Mouse (Mus musculus): ENCODE results near the gene Zfp787.
"Not testable (repeated sequence)": the region's sequence is repeated elsewhere in the genome, so short reads cannot be mapped to it uniquely, and the experiment has no call there.

Zfp787 gene

GRCm38 (mm10) chr7:6155901-6156411, at the start of gene Zfp787:
Gene Zfp787 (minus strand): TSS chr7:6155997.
- no peak for DNase-seq (ENCODE audit: low read depth, low spot score)

- DNase-seq (ENCODE audit: low read depth, low spot score) = no peak
Observed at GRCm38 (mm10) chr7:6204200-6204599, 48.4 kb upstream of the Zfp787 start.

GRCm38 (mm10) chr7:6196790-6197189, 41.0 kb upstream of the Zfp787 start, which contains the start of gene Galp:
Gene Galp (plus strand): TSS chr7:6197090.
- no peak for DNase-seq (ENCODE audit: low read depth, low spot score)

- no peak for DNase-seq (ENCODE audit: low read depth, low spot score)
Observed at GRCm38 (mm10) chr7:6195777-6196176, 40.0 kb upstream of the Zfp787 start.

- peak; percentile 11 for DNase-seq (ENCODE audit: low read depth, low spot score)
Observed at GRCm38 (mm10) chr7:6194129-6194528, 38.3 kb upstream of the Zfp787 start.

GRCm38 (mm10) chr7:6191376-6191775, 35.6 kb upstream of the Zfp787 start:
- peak; percentile 46 for DNase-seq (ENCODE audit: low read depth, low spot score)

GRCm38 (mm10) chr7:6189542-6189941, 33.7 kb upstream of the Zfp787 start:
- DNase-seq (ENCODE audit: low read depth, low spot score) = no peak

GRCm38 (mm10) chr7:6186756-6187155, 31.0 kb upstream of the Zfp787 start:
- DNase-seq (ENCODE audit: low read depth, low spot score) = no peak

GRCm38 (mm10) chr7:6186176-6186575, 30.4 kb upstream of the Zfp787 start:
- no peak for DNase-seq (ENCODE audit: low read depth, low spot score)

- DNase-seq (ENCODE audit: low read depth, low spot score) = no peak
Observed at GRCm38 (mm10) chr7:6185391-6185790, 29.6 kb upstream of the Zfp787 start.

- no peak for DNase-seq (ENCODE audit: low read depth, low spot score)
Observed at GRCm38 (mm10) chr7:6184521-6184920, 28.7 kb upstream of the Zfp787 start.

- no peak for DNase-seq (ENCODE audit: low read depth, low spot score)
Observed at GRCm38 (mm10) chr7:6183802-6184201, 28.0 kb upstream of the Zfp787 start.

- DNase-seq (ENCODE audit: low read depth, low spot score) = no peak
Observed at GRCm38 (mm10) chr7:6182882-6183281, 27.1 kb upstream of the Zfp787 start.

GRCm38 (mm10) chr7:6179013-6179412, 23.2 kb upstream of the Zfp787 start:
- DNase-seq (ENCODE audit: low read depth, low spot score) = no peak

- not testable (repeated sequence) for DNase-seq (ENCODE audit: low read depth, low spot score)
Observed at GRCm38 (mm10) chr7:6174365-6174987, 18.7 kb upstream of the Zfp787 start.

- DNase-seq (ENCODE audit: low read depth, low spot score) = no peak
Observed at GRCm38 (mm10) chr7:6173872-6174271, 18.1 kb upstream of the Zfp787 start.

GRCm38 (mm10) chr7:6172674-6173244, 17.0 kb upstream of the Zfp787 start:
- no peak for DNase-seq (ENCODE audit: low read depth, low spot score)

GRCm38 (mm10) chr7:6172006-6172649, 16.3 kb upstream of the Zfp787 start, which contains the start of gene Zfp444:
Gene Zfp444 (plus strand): TSS chr7:6172226.
- peak; percentile 74 for DNase-seq (ENCODE audit: low read depth, low spot score)

- DNase-seq (ENCODE audit: low read depth, low spot score) = peak; percentile 38
Observed at GRCm38 (mm10) chr7:6171444-6172005, 15.7 kb upstream of the Zfp787 start.

- DNase-seq (ENCODE audit: low read depth, low spot score) = no peak
Observed at GRCm38 (mm10) chr7:6170871-6171270, 15.1 kb upstream of the Zfp787 start.

- no peak for DNase-seq (ENCODE audit: low read depth, low spot score)
Observed at GRCm38 (mm10) chr7:6170391-6170790, 14.6 kb upstream of the Zfp787 start.

- no peak for DNase-seq (ENCODE audit: low read depth, low spot score)
Observed at GRCm38 (mm10) chr7:6169403-6169802, 13.6 kb upstream of the Zfp787 start.

All from c-Kit-negative CD71-positive TER-119-positive erythroid progenitor cells, embryonic 14.5 days (primary cell).